Comparison of ENCODE assay signal across 14 mouse cellular contexts in genomic region chr9:25539461-25539860, GRCm38 (mm10).
"Had no signal": no experiment of that assay in that cellular context is flagged by ENCODE, and none has a peak within 500 bp of the region (broad histone marks: within the 10 kb centered on the region; RNA-seq: fewer than 3 reads in every experiment).

No protein-coding gene starts in this region.

- DNase-seq: kidney, adult 2 months; kidney, postnatal 14 days; layer of hippocampus, postnatal 36 days; liver; liver, embryonic 13.5 days; liver, postnatal 0 days; right cerebral cortex, postnatal 14 days; thymus, adult 2 months; thymus, postnatal 25 days had no signal

- H3K4me3 ChIP-seq: kidney, embryonic 15.5 days; limb, embryonic 12.5 days; liver, embryonic 13.5 days; midbrain, embryonic 12.5 days; stomach, embryonic 15.5 days had no signal

- H3K27ac ChIP-seq: kidney, embryonic 15.5 days; limb, embryonic 12.5 days; liver, embryonic 13.5 days; midbrain, embryonic 12.5 days; stomach, embryonic 15.5 days had no signal

- ATAC-seq: intestine, embryonic 16.5 days; liver, postnatal 0 days had no signal
